Mouse (Mus musculus): ENCODE measurements around the gene Msh4.

The Msh4 gene

GRCm38 (mm10) chr3:153808406-153808805 lies 97.5 kb downstream of the Msh4 start:
- DNase-seq (ENCODE audit: low read depth, low spot score) = no peak

DNA sequence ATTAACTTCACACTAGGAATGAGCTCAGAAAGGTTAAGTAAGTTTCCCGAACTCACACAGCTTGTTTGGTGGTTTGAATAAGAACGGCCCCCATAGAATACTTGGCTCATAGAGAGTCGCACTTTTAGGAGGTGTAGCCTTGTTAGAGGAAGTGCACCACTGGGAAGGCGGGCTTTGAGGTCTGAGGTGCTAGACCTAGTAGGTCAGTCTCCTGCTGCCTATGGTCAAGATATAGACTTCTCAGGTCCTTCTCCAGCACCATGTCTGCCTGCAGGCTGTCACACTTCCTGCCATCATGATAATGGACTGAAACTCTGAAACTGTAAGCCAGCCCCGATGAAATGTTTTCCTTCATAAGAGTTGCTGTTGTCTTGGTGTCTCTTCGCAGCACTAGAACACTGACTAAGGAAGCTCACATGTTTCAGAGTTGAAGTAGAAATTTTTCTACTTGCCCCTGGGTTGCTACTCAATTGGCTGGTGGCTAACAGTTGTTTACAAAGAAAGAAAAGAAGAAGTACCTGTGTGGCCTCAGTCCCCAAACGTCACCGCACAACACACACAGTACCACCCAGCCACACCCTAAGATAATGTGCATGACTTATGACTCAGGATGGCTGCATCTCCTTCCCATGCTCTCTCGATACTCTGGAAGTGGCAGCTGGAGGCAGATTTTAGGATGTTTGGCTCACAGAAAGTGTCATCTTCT lies 98.3 kb downstream of the Msh4 start:
- DNase-seq (ENCODE audit: low read depth, low spot score) = no peak
